Mouse (Mus musculus) adipocyte (in vitro differentiated cells): ENCODE data around the gene Smco2.
"Not testable (repeated sequence)": the region's sequence is repeated elsewhere in the genome, so short reads cannot be mapped to it uniquely, and the experiment has no call there.

Source experiments
- DNase-seq: peaks from one replicate; pipeline ENCODE4 v3.0.0-alpha.2; 2016; ENCODE audit warnings: low spot score

Smco2 gene

DNA sequence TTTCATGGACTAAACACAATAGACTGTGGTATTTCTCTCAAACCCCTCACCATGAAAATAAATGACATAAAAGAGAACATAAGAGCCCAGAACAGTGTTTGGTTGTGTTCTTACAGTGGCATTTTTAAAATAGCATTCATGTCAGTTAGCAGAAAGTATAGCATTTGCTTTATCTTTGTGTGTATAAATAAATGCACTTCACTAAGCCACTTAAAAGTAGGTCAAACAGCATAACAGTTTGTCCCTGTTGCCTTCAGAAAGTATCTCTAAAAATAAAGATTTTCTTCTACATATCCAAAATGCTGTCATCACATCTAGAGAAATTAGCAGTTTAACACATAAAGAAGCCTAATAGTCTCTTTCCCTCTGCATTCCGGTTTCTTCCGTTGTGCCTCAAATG lies 7.5 kb downstream of the Smco2 start:
- DNase-seq, result no peak

GRCm38 (mm10) chr6:146863154-146863553 lies 13.2 kb downstream of the Smco2 start:
- no peak for DNase-seq

GRCm38 (mm10) chr6:146864370-146864769 lies 14.5 kb downstream of the Smco2 start:
- not testable (repeated sequence) for DNase-seq

DNA sequence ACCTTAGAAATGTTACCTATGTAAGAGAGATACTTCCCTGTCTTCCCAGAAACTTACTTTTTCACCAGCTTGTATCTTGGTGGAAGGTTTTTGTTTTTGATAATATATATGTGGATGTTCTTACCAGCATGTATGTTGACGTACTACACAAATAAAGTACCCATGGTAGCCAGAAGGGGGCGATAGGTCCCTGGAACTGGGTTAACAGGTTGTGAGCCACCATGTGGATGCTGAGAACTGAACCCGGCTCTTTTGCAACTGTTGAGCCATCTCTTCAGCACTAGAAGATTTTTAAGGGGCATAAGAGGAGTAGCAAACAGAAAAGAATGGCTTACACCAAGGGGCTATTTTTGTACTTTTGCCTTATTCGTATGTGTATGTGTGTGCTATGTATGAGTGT lies 15.8 kb downstream of the Smco2 start:
- DNase-seq, result no peak

GRCm38 (mm10) chr6:146871975-146872374 lies 22.1 kb downstream of the Smco2 start:
- no peak for DNase-seq

- no peak for DNase-seq
Measured at GRCm38 (mm10) chr6:146874415-146874814, 24.5 kb downstream of the Smco2 start.

DNA sequence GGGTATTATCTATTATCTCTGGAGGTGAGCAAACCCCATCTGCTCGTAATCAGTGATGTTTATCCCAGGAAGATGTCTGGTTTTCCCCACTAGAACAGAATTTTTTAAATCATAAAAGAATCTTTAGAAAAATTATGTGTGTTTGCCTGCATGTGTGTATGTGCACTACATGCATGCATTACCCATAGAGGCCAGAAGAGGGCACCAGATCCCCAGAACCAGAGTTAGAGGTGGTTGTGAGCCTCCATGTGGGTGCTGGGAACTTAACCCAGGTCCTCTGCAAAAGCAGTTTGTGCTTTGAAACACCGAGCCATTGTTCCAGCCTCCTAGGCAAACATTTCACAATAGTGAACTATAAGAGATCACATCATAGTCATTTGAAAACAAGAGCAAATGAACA lies 26.9 kb downstream of the Smco2 start:
- no peak for DNase-seq

DNA sequence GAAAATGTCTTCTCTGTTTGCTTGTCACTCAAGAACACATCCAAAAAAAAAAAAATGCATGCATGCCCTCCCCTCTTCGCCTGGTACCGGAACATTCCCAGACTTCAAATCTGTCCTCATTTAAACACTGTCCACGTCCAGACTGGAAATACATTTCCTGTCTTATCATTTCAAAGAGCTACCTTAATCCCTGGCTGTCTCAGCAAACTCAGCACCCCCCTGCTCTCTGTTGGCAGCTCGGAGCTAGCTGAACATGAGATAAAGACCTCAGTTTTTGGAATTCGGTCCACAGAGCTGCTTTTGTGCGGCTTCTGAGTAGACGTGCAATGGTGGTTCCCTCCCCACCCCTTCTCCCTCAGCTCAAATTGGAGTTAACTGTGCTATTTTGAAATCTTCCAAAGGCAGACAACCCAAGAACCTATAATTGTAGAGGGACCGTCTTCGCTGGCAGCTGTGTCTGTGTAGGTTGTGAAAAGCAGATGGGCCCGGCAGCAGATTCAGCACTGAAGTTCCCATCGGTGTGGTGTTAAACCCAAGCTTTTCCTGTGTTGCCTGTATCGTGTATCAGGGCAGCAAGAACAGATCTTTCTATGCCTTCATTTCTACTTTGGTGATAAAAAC lies 27.6 kb downstream of the Smco2 start:
- DNase-seq, result no peak

DNA sequence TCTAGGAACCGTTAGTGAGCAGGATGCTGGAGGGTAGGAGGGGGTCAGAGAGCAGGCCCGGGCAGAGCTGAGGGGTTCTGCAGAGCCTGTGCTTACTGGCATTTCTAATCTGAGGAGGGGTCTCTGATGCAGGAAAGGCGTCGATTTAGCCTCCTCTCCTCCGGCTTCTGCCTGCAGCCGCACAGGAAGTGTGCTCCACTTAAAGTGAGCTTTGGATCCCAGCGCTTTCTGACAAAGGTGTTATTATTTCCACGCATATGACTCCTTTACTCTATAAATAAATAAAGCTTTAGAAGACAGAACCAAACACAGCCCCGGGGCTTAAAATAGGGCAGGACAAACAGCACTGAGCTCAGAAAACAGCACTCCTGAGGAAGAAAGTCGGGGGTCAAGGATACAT lies 29.0 kb downstream of the Smco2 start:
- no peak for DNase-seq

DNA sequence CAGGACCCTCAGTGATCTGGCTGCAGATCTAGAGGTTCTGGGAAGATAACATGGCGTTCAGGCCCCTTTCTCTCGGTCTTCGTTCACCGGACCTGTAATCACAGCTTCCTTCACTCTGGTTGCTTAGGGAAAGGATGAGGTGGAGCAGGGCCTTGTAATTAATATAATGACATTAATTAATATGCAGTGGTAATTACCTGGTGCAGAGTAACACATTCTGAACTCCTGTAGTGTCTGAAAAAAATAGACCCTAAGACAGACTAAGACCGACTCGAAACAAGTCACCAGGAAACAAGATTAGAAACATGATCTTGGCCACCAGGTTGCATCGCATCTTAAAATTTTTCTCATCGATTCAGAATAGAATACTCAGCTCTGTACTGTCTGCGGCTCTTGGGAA lies 30.0 kb downstream of the Smco2 start:
- no peak for DNase-seq

- DNase-seq, result no peak
Measured at GRCm38 (mm10) chr6:146880296-146880695, 30.4 kb downstream of the Smco2 start.

DNA sequence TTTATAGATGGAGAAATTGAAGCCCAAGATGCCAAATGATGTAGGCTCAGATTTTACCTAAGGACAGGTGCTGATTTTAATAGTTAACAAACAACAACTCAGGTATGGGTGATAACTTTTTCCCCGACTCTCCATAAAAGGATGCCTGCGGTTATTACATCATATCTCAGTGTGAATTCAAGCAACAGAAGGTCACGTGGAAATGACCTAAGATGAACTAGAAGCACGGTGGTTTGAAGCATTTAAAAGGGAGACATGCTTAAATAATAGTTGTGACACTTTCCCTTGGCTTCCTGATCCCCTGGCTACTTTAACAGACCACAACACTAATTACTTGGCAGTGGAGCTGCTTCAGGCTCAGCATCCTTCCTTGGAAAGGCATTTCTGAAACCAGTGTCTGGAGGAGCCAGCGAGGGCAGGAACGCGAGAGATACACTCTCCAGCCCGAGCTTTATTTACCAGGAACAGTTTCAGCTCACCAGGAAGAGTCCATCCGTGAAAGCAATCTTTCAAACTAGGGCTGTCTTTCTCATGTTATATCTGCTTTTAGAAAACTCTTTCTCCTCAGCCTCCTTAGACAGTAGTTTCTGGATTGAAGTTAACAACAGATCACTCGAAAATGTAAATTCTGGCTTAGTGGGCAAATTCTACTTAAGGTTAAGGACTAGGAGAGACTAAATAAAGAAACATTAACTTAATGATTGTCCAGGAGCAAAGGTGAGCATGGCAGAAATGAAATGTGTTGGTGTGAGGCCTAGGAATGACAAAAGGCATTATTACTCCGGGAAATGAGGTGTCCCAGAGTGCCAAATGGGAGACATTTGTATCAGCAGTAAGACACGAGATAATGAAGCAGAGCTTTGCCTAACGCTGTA lies 32.2 kb downstream of the Smco2 start:
- no peak for DNase-seq

DNA sequence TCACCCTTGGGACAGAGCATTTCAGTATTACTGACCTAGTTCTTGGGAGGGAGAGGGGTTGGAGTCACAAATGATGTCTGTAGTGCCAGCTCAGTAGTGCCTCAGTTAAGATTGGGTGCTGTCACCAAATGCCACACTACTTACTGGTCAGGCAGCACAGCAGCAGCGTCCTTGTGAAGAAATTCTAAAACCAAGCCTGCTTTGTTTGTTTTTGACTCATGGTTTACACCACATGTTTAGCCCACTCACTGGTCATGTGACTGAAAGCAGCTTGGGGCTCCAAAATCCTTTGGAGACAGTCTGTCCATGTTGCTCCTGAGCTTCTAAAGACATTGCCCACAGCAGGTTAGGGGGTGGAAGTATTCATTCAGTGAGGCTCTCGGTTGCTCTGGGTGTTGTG lies 33.5 kb downstream of the Smco2 start:
- DNase-seq, result no peak

DNA sequence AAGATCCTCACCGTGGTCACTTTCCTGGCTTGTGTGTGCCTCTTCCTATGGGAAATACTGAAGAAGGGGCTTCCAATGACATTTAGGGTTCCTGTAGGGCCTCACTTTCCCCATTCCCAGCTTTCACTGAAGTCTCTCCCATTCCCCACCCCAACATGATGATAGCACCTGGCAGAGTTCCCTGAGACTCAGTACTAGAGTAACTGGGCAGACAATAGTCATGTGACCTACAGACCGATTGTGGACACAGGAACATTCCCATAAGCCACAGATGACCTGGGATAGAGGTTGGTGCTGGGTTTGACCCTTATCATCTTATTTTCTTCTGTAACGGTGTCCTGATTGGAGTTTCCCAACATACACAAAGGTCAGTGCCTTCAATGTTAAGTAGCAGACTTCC lies 34.3 kb downstream of the Smco2 start:
- peak; percentile 68 for DNase-seq

DNA sequence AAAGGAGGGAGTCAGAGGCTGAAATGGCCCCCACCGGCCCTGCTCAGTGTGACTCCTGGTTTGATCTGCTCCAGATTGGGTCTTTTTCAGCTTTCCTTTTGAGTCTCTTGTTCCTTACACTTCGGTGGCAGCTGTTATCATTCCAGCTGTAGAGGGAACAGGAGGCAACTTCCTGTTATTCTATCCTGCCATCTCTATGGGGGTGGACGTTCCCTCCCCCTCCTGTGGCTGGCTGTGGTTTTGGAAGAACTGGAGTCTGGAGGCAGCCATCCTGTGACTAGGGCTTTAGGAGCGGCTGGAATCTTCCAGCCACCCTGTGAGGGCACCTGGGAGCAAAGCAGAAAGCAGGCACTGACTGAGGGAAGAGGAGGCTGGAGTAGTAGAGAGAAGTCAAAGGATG lies 34.9 kb downstream of the Smco2 start:
- peak; percentile 58 for DNase-seq

- peak; percentile 95 for DNase-seq
Measured at GRCm38 (mm10) chr6:146887958-146888659, 38.2 kb downstream of the Smco2 start, which contains the start of gene Ppfibp1. Ppfibp1 (plus strand) TSS chr6:146888487.

DNA sequence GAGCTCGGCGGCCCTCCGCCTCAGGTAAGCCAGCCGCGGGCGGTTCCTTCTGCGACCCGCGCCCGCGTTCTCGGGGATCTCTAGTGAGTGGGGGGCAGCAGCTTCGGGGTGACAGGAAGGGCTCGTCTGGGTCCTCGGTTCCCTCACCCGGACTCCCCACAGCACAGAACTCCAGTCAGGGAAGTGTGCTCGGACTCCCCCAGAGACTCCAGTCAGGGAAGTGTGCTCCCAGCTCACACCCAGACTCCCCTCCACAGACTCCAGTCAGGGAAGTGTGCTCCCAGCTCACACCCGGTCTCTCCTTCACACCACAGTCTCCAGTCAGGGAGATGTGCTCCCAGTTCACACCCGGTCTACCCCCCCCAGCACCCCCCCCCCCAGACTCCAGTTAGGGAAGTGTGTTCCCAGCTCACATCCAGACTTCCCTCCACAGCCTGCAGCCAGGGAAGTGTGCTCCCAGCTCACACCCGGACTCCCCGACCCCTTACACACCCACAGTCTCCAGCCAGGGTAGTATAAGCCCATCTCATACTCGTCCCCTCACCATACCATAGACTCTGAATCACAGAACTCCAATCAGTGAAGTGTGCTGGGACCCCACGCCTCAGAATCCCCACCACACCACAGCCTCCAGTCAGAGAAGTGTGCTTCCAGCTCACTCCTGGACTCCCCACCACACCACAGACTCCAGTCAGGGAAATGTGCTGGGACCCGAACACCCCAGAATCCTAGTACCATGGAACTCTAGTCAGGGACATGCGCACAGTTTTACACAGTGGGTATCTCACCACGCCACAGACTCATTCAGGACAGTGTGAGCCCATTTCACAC lies 39.0 kb downstream of the Smco2 start:
- DNase-seq, result peak; percentile 56

DNA sequence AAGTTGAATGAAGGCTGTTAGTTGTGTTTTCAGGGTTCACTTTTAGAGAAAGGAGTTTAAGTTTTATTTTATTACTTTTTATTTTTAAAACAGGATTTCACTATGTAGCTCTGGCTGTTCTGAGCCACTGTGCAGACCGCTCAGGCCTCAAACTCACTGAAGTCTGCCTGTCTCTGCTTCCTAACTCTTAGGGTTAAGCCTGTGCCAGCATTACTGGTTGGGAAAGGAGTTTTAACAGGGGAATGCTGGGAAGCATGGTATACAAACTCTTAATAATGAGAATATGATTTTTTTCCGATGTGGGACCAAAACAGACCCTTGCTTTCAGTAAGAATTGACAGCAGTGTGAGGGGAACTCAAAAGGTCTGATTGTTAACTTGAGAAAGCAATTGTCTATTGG lies 40.3 kb downstream of the Smco2 start:
- peak; percentile 57 for DNase-seq

DNA sequence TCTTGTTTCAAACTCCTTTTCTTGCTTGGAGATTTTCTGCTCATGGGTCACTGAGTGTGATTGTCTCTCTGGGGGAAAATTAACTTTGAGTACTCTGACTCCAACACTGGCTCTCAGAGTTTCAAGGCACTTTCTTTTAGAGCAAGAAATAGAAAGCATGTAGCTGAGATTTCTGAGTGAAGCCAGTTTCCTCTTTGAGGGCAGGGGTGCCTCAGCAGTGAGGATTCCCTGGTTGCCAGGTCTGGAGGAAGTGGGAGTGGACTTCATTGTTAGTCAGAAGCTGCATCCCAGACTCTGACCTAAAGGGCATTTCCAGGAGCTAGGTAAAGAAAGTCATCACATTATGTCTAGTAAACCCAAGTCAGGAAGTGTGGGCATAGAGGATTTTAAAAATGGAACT lies 40.7 kb downstream of the Smco2 start:
- DNase-seq, result peak; percentile 66

GRCm38 (mm10) chr6:146893890-146894289 lies 44.0 kb downstream of the Smco2 start:
- DNase-seq, result no peak

DNA sequence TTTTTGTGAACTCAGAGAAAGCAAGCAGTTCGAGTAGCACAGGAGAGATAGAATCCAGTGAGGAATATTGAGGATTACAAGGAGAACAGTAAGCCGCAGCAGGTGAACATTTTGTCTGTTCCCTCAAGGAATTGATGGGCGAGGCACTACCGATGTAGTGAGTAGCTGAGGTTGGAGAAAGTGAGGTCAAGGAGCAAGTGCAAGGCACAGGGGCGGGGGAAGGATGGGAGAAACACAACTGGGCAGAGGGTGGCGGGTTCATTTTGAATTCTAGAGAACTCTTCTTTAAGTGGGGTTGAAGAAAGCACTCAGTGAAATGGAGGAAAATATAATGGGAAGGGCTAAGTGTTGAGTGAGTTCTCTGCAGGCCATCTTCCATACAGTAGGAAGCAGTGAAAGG lies 48.8 kb downstream of the Smco2 start:
- DNase-seq, result no peak

DNA sequence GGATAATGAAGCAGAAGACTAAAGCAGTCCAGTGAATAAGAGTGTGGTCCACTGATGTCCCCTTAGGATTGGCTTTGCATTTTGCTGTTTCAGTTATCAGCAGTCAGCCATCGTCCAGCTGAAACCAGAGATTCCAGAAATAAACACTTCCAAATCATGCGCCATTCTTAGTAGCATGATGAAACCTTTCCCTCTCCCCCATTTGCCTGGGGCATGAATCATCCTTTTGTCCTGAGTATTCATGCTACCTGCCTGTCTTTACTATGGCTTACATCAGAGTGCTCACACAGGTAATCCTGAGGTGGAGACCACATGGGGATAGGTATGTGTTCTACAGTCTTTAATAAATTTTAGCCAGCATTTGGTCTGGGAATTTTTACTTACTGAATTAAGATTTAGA lies 49.7 kb downstream of the Smco2 start:
- peak; percentile 64 for DNase-seq
